Mouse (Mus musculus) adrenal gland, adult (tissue): Measurements from ENCODE around the gene Atxn7l1.

Experiments
- DNase-seq, 2 experiments: peaks; one replicate each; pipeline ENCODE4 v3.0.0; 2022 to 2023; ENCODE audit warnings: low spot score in 1 of 2; ENCODE audit not compliant: inconsistent age in 2 of 2

Atxn7l1 gene

DNA sequence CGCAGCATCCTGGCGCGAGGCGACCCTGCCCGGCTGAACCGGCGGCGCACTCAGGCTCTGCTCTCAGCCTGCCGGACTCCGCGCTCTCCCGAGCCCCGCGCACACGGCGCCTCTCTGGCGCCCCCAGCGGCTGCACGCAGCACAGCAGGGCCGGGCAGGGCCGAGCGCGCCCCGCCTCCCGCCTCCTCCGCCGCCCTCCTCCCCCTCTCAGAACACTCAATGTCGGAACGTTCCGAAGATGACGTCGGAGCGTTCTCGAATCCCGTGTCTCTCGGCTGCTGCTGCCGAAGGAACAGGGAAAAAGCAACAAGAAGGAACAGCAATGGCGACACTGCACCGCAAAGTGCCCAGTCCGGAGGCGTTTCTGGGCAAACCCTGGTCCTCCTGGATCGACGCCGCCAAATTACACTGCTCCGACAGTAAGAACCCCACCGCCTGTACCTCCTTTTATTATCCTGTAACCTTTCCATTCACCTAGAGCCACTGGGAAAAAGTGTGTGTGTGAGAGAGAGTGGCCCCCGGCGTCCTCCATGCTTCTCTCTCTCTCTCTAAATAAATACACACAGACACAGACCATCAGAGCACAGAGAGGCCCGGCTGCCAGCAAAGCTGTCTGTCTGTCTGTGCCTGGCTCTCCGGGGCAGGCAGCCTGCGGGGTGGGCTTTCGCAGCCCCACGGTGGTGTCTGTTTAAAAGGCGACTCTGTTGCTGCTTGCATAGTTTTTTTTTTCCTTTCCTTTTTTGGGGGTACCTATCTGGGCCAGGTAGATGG, at the start of gene Atxn7l1:
TSS of gene Atxn7l1 (plus strand) at position 197 of the 771 bp plus-strand sequence.
- DNase-seq: peak; percentile 92 to 97

DNA sequence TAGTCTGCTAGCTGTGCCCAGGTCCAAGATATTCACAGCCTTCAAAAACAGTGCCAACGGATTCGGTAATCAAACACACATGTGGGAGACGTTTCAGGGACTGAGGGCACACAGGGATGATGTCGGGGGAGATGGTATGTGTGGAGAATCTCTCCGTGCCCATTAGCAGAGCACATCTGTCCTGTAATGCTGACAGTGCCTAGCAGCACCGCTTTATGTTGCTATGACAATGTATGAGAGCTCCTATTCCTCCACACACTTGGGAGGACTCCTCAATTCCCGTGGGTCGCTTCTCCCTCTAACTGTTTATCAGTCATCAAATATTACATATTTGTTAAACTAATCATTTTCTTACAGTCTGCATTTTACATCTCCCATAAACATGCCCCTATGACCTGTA, 45.9 kb upstream of the Atxn7l1 start:
- DNase-seq: no peak

DNA sequence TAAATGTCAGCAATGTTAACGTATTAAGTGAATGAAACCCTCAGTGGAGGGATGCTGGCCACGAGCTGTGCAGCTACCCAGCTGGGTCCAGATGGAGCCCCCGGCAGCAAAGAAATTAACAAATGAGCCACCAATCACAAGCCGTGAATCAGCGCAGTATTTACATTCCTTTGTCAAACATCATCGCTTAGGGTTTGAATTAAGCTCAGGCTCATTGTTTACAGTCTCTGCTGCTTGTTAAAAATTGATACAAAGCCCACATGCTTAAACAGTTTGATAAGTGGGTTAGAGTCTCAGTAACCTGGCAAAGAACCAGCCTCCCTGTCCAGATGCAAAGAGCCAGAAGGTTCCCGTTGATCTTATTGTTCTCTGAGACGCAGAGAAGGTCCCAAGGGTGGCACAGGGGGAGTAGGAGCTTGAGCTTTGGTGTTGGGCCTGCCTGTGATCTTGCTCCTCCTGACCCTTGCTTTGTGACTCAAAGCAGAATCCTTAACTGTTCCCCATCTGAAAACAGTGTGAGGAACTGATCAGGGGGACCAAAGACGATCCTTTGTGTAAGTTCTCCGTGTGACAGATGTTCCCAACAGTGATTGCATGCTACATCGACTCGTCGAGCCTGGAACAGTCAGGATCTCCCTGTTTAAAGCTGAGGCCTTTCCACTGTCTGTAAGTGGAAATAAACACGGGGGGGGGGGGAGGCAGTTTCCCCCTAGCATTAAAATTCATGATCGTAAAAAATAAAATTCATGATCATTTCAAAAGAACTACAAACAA, 45.0 kb upstream of the Atxn7l1 start:
- DNase-seq: no peak

DNA sequence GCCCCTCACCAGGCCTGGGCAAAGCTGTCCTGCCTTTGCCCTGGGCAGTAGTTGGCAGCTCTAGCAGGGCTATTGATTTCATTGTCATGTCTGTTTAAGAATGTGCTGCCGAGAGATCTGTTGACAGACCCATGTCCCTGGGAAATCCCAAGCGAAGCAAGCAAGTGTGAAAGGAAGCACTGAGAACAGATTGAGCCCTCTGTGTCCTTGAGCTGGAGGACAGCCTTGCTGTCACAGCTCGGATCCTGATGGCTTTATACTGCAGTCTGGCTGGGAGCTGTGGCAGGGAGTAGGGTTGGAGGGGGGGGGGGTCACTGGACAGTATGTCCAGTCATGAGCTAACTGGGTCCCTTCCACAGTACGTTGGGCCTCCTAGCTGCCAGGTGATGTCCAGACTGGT, 41.8 kb upstream of the Atxn7l1 start:
- peak; percentile 69 to 77 for DNase-seq

DNA sequence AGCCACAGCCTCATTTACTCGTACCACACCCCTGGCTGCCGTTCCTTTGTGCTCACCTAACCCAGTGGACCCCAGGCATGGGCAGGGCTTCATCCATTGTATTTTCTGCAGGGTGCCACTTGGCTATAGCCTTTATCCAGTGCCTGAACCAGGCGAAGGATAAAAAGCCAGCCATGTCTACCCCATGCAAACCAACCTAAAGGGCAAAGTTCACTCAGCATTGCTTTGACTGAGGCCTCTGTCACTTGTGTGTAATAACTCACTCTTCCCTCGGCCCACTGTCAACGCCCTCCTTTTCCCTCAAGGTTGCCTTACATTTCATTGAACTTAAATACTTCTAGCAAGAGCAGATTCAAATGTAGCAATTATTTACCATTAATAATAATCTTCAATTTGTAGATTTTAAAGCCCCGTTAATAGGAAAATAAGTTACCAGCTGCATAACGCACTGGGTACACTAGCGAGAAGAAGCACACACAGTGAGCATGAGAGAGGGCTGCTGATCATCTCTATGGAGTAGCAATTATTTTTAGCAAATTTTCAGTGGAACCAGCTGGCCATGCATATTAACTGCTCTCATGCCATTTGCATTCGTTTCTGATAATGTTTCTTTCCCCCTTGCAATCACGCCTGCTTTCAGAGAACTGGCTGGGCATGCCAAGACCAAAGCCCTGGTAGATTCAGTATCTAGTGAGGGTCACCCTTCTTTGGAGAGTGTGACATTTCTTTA, 40.9 kb upstream of the Atxn7l1 start:
- DNase-seq: no peak

DNA sequence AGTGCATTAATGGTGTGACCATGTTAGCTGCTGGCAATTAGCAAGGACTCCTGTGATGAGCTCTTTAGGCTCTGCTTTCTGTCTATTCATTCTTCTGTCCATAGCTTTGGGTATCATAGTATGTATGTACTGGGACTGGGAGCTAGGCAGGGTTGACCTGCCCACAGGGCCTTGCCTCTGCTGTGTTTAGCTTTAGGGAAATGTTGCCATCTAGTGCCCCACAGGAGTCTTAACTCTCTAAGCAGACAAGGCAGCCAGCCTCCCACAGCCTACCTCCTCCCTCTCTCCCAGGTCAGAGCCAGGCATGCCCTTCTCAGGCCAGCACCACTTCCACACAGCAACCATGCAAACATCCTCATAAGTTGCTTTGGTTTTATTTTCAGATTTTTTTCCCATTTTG, 38.0 kb upstream of the Atxn7l1 start:
- peak; percentile 51 to 79 for DNase-seq

DNA sequence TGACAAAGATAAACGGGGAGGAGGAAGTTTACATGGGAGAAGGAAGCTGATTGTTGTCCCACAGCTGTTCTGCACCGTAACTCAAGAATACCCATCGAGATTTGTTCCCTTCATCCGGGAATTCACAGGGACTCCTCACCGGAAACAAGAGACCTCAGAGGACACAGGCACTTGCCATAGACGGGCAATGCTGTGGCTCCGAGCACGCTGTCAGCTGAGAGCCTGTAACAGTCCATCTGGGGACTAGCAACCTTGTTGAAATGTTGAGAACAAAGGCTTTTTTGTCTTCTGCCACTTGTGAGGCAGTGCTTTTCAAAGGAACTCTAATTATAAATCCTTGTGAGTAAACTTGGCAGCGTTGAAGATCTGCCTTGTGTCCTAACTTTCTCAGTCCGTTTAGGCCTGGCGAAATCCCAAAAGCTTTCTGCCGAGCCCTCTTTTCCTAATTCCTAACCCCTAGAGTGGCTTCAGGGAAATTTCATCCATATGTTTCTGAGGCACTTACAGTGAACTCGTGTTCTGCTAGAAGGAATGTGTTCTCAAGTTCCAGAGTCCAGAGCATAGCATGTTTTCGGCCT, 36.5 kb upstream of the Atxn7l1 start:
- peak; percentile 25 to 70 for DNase-seq

DNA sequence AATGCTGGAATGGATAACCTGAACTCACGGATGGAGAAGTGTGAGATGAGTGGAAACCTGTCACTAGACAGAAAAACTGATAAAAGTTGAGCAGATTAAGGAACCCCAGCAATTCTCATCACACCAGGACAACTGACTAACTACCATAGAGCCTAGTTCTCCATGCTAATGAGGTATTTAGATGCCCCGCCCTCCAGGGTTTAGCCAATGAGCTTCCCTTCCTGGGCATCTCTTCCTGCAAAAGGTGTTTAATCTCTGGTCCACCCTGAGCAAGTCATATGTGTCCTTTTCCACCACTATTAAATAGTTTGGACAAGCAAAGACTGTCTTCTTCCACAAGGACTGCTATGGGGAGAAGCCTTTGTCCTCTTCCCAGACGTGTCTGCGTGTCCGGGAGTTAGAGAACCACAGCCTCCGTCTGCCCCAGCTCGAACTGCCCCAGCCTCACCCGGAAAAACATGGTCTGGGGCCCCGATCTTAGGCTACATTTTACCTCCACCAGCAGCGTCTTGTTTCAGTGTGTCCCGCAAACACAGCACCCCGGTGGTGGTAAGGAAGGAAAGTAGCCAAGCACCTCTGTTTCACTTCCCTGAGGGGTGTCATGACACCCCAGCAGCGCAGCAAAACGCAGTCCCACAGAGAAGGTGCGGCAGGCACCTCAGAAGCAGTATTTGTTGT, 28.7 kb upstream of the Atxn7l1 start:
- no peak for DNase-seq

DNA sequence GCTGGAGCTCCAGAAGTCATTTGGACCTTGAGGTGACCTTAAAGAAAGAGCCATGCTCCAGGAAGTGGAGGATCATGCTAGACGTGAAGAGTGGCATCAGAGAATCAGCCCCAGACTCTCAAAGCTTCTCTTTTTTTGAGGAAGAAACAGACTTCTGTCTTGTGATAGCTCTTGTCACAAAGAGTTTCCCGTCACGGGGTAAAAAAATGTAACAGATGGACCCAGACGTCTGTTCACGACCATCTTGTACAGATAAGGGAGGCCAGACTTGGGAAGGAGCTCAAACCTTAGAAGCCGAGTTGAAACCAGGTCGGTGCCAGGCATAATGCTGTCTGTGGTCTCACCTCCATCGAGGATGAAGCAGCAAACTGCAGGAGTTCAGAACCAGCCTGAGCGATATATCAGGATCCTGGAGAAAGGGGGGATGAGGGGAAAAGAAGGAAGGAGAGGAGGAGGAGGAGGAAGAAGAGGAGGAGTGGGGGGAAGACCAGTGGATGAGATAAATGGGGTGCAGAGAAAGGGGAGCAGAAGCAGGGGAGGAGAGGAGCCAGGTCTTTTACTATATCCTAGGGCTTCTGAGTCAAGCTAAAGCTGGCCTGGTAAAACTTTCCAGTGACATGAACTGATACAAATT, 21.8 kb upstream of the Atxn7l1 start:
- no peak for DNase-seq

DNA sequence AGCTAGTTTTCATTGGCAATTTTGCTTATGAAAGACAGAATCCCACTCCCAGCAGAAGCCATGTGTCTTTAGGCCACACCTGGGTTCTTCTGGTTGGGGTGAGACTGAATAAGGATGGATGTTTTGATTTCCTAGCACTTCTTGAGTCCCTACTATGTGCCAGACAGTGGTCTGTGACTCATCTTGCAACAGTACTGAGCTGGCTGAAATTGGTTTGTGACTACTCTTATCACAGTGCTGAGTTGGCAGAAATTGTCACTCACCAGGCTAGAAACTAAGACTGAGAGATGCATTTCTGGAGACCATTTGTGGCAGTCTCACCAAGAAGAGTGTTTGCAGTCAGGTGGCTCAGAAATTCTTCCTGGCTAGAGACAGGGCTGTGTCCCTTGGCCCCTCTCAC, 21.2 kb upstream of the Atxn7l1 start:
- no peak for DNase-seq

DNA sequence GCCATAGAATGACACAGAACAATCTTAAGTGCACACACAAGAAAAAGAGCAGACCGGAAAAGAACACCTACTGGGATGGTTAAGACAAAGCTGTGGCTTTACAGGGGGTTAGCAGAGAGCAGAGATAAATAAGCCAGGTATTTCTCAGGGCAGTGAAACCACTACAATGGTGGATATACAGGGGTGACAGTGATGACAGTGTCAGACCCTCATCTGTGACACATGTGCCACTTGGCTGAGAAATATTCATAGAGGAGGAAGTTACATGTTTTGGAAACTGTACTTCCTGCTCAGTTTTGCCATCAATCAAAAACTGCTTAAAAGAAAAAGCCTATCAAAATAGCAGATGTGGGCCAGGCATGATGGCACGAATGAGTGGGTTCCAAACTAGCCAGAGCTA, 19.4 kb upstream of the Atxn7l1 start:
- no peak for DNase-seq

DNA sequence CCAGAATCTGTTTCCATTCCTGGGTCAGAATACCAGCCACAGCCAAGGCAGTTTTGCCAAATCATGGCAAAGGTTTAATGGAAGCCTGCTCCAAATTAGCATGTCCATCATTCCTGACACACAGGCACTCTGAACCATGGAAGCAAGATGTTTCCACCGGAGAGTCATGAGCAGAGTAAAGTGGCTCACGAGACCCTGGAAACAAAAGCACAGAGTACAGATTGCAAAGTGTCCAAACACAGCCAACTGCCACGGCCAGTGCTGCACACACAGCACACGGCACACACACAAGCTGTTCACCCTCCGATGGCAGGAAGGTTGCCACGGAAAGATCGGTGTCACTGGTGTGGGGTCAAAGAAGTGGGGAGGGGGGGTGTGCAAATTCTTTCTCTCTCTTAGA, 18.8 kb upstream of the Atxn7l1 start:
- no peak for DNase-seq

DNA sequence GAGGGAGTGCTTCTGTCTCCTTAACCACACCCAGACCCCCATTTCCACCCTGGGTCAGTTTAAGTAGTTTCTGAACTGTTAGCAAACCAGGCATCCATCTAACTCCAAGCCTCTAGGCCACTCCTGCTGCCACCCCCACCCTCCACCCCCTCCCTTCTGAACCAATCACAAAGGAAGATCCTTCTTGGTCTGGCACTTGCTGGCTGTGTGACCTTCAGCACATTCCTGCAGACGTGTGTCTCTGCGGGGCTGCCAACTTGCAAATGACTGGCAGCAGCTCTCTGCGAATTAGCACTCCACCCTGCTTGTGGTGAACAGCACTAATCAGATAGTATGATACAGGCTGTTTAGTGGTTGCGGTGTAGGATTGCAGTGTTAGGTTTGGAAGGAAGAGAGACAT, 18.1 kb upstream of the Atxn7l1 start:
- DNase-seq: peak; percentile 38 to 58

DNA sequence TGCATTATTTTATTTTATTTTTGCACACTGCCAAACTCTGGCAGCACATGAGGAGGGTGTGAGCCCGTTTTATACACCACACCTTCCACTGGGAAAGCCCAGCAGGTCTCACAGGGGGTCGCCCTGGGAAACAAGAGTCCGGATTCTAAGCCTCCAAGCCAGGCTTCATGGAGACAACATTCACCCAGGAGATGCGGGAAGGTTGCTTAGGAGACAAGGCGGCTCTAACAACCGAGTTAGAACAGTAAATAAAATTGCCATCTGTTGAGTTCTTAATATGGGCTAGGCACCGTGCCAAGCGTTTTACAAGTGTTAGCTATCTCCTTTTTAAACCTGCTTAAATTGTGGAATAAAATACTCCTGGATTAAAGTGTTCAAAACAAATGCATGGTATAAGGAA, 17.1 kb upstream of the Atxn7l1 start:
- DNase-seq: no peak

DNA sequence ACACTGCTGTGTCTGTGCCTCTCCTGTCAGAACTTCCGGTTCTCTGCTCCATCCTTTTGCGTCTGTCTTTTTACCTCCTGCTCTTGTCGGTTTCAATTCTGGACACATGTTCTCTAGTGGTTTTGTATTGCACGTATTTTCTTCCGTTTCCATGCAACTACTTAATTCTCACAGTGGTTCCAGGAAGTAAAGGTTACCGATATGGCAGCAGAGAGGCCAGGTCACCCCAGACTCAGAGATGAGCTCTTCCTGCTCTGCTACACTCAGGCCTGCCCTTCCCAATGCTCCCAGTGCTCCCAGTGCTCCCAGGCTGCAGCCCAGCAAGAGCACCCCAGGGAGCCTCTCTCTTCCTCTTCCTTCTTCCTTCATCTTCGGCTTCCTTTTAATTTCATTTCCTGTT, 15.7 kb upstream of the Atxn7l1 start:
- no peak for DNase-seq

DNA sequence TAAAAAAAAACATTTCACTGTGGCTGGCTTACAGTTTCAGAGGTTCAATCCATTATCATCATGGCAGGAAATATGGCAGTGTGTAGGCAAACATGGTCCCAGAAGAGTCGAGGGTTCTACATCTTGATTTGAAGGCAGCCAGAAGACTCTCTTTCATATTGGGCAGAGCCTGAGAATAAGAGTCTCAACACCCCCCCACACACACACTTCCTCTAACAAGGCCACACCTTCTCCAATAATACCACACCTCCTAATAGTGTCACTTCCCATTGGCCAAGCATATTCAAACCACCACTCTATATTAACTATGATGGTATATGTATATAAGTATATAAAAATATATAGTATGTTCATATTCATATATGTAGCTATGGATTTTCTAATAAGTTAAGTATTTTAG, 9.6 kb upstream of the Atxn7l1 start:
- no peak for DNase-seq

DNA sequence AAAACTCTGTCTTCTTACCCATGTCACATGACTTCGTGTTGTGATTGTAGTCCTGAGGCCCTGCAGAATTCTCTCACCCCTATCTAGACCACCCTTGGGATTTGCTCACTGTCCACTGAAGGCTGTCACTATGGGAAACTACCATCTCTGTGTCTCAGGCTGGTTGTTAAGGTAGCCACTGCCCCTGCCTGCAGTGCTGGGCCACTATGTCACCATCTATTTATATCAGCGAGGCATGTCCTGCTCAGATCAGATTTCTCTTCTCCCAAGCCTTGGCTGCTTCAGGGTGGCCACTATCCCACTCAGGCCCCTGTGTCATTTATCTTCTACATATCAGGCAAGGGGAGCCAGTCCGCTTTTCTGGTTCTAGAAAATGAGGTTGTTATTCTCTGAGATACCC, 8.4 kb upstream of the Atxn7l1 start:
- no peak for DNase-seq

DNA sequence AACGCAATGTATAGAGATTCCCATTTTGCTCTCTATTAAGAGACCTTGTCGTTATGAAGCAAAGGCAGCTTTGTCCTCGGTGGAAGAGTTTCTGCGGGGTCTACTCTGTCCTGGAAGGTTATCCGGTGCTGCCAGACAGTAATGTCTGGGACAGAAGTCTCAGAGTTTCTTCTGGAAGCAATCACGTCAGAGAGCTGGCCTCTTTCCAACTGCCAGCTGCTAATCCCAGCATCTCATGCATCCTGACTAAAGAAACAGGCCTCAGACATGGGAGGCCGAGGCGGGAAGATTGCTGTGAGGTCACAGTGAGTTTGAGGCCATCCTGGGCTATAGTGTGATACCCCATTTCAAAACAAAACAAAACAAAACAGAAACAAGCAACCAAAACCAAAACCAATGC, 3.0 kb upstream of the Atxn7l1 start:
- no peak for DNase-seq

DNA sequence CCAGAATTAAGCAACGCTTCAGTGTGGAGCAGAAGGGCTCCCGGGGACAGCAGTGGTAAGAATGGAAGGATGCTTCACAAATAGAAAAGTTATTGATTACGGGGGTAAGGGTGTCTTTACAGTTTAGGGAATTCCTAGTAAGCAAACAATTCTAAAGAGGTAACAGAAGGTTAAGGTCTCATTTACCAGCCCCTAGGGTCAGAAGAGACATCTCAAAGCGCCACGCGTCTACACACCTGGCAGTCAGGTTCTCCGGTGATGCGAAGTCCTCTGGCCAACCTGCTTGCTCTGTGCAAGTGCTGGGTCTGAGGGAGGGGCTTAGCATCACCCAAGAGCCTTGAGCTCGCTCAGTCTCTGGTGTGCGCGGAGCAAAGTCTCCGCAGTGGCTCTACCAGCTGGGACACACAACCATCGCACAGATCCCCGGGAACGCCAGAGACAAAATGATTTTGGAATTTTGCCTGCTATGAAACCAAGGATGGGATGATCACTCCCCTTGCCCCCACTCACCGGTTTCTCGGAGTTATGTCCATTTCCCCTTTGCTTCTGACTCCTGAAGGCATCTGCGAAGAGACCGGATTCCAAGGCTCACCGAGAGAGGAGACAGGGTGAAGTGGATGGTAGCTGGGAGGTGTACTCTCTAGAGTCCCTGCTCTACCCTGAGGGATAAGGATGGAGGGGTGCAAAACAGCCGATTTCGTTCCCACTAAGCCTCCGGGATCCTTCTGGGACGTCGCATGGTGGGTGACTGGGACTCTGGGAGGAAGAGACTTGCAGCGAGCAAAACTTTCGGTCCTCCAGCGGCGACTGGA, 665 bp upstream of the Atxn7l1 start:
- DNase-seq: no peak
